Comparison of ENCODE assay signal across 22 mouse cellular contexts in the genomic region with DNA sequence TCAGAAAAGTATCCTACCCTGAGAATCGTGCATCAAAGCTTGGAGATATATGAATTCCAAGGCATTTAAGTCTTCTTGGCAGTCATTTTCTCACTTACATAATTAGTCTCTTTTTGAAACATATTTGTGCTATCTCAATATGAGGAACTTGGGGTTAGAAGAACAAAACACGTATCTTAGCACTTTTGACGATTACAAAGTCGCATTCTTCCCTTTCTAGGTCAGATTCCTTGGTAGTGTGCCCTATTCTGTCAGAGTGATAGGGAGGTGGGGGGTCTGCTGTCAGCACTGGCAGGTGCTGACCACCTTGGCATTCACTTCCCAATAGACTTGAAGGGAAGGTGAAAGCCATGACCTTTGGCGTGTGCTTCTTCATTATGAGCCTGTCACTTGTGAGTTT.
"Had no signal": no experiment of that assay in that cellular context is flagged by ENCODE, and none has a peak within 500 bp of the region (broad histone marks: within the 10 kb centered on the region; RNA-seq: fewer than 3 reads in every experiment).

No protein-coding gene starts in this region.

- DNase-seq: kidney, postnatal 25 days; layer of hippocampus, adult 9-11 months; layer of hippocampus, postnatal 36 days; left cerebral cortex, postnatal 4 days; liver, postnatal 0 days; lung, embryonic 14.5 days; right cerebral cortex, adult 18-20 months; right cerebral cortex, postnatal 25 days; thymus, adult 18-20 months; thymus, postnatal 36 days had no signal

- ATAC-seq: liver, postnatal 0 days; lung, postnatal 0 days; midbrain, embryonic 15.5 days had no signal

- H3K4me2 ChIP-seq: limb, embryonic 12.5 days; limb, embryonic 15.5 days; liver, embryonic 11.5 days; lung, embryonic 14.5 days; midbrain, embryonic 12.5 days; midbrain, embryonic 15.5 days; neural tube, embryonic 12.5 days; neural tube, embryonic 15.5 days had no signal

- H3K9ac ChIP-seq: limb, embryonic 12.5 days; limb, embryonic 15.5 days; liver, embryonic 14.5 days; liver, postnatal 0 days; lung, embryonic 14.5 days; midbrain, embryonic 12.5 days; midbrain, embryonic 15.5 days; neural tube, embryonic 12.5 days; neural tube, embryonic 15.5 days had no signal

- H3K4me3 ChIP-seq: layer of hippocampus, adult 2 months; left cerebral cortex, adult 2 months; limb, embryonic 12.5 days; limb, embryonic 15.5 days; midbrain, embryonic 12.5 days; midbrain, embryonic 15.5 days; neural tube, embryonic 12.5 days; neural tube, embryonic 15.5 days had no signal

- H3K27me3 ChIP-seq: limb, embryonic 12.5 days; limb, embryonic 15.5 days; midbrain, embryonic 12.5 days; midbrain, embryonic 15.5 days; neural tube, embryonic 12.5 days; neural tube, embryonic 15.5 days had no signal

- H3K27ac ChIP-seq: kidney, postnatal 0 days; layer of hippocampus, adult 2 months; left cerebral cortex, adult 2 months; limb, embryonic 12.5 days; limb, embryonic 15.5 days; liver, embryonic 14.5 days; midbrain, embryonic 12.5 days; midbrain, embryonic 15.5 days; neural tube, embryonic 12.5 days; neural tube, embryonic 15.5 days had no signal

- H3K36me3 ChIP-seq: limb, embryonic 12.5 days; limb, embryonic 15.5 days; midbrain, embryonic 12.5 days; midbrain, embryonic 15.5 days; neural tube, embryonic 12.5 days; neural tube, embryonic 15.5 days had no signal

- H3K4me1 ChIP-seq: limb, embryonic 12.5 days; limb, embryonic 15.5 days; midbrain, embryonic 12.5 days; midbrain, embryonic 15.5 days; neural tube, embryonic 12.5 days; neural tube, embryonic 15.5 days had no signal

- H3K9me3 ChIP-seq: limb, embryonic 15.5 days; midbrain, embryonic 12.5 days; midbrain, embryonic 15.5 days; neural tube, embryonic 12.5 days; neural tube, embryonic 15.5 days had no signal
